Mouse (Mus musculus) heart, adult 2 months (tissue): Measurements from ENCODE around the gene Pbx1. TPM values are rescaled to one million over a fixed set of nuclear protein-coding genes. Genes with fewer than 3 reads are reported as not detected.
A peak's percentile ranks its signal among the peaks of the same experiment; 100 is the strongest.

Experiments
- DNase-seq, 2 experiments: peaks; one replicate each; pipeline ENCODE4 v3.0.0; 2021
- H3K27ac ChIP-seq: fragments of 200-600 bp; 2 replicates; pipeline ENCODE4 v1.8.1; 2022
- H3K27me3 ChIP-seq: fragments of 200-500 bp; 2 replicates; pipeline ENCODE4 v1.6.1; 2012; ENCODE audit warnings: mild to moderate bottlenecking, low read length, inconsistent platforms, mixed read lengths; ENCODE audit not compliant: control insufficient read depth, insufficient read depth
- H3K36me3 ChIP-seq: fragments of 200-500 bp; 2 replicates; pipeline ENCODE4 v1.6.1; 2012; ENCODE audit warnings: low read length, inconsistent platforms; ENCODE audit not compliant: control insufficient read depth, insufficient read depth
- H3K4me1 ChIP-seq: fragments of 200-500 bp; 2 replicates; pipeline ENCODE4 v1.6.1; 2011; ENCODE audit warnings: low read length; ENCODE audit not compliant: control insufficient read depth, insufficient read depth
- H3K4me3 ChIP-seq: fragments of 200-600 bp; 2 replicates; pipeline ENCODE4 v1.8.1; 2022
- H3K79me2 ChIP-seq: fragments of 200-500 bp; replicated peaks from 2 replicates; pipeline ENCODE4 v1.6.1; 2012; ENCODE audit warnings: mild to moderate bottlenecking, inconsistent platforms, low read length, moderate library complexity, mixed read lengths; ENCODE audit not compliant: control insufficient read depth, insufficient read depth
- H3K9ac ChIP-seq: fragments of 200-500 bp; 2 replicates; pipeline ENCODE4 v1.6.1; 2012; ENCODE audit warnings: low read depth, mild to moderate bottlenecking, control low read depth, inconsistent platforms, low read length, mixed read lengths
- CTCF ChIP-seq: fragments of 200-600 bp; IDR thresholded peaks from 2 replicates; pipeline ENCODE4 v1.8.1; 2022; ENCODE audit warnings: antibody characterized with exemption, mild to moderate bottlenecking, moderate library complexity
- EP300 ChIP-seq: fragments of 200-500 bp; IDR thresholded peaks from 2 replicates; pipeline ENCODE4 v1.6.1; 2011; ENCODE audit warnings: low read depth, low read length, control low read depth; ENCODE audit not compliant: insufficient read depth
- POLR2A ChIP-seq: fragments of 200-500 bp; IDR thresholded peaks from 2 replicates; pipeline ENCODE4 v1.6.1; 2011; ENCODE audit warnings: mild to moderate bottlenecking, low read depth, low read length, control low read depth; ENCODE audit not compliant: insufficient read depth
- WGBS: fragments of 180-500 bp; shearing (Covaris S2); methylation state at CpG from one replicate; pipeline ENCODE4 v1.1.7; 2018; 5-methylcytosine and 5-hydroxymethylcytosine counted together
- intact Hi-C: fragments of 180-260 bp; cut with DNase I; formaldehyde crosslinking; loops from one replicate; pipeline ENCODE4 v1.15.1; 2025
- polyA plus RNA-seq: library from polyadenylated mRNA; depleted of rRNA; stranded (reverse); fragments of >200 nt; gene quantifications from 2 replicates; pipeline ENCODE4 v1.2.3, GENCODE M21; 2012
- total RNA-seq, 2 experiments: library from RNA; stranded (reverse); gene quantifications; 2 replicates each; pipeline ENCODE4 v1.2.3; 2021

Pbx1 gene
- total and polyA plus RNA-seq, 3 experiments = 33.1 to 54.7 (median 52.8) TPM

DNA sequence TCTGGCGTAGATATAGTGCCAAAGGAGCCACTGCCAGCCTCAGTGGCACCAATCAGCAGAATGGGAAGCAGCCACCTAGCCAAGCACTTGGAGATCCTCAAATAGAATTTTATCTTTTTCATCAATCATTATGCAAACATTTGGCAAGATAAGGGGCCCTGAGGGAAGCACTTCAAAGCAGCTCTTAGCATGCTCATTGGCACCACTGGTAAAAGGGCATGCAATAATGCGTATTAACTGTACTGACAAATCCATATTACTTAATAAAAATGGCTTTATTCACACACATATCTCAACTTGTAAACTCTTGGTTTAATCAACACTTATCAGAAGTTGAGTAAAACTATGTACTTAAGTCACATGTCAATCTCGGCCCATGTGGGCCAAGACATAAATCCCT is 1.6 kb upstream of the Pbx1 start:
- H3K79me2 ChIP-seq = no peaks in the 10 kb centered on the region; the same call in 1 of the 2 replicates
- no peak overlapping the region for H3K9ac ChIP-seq
- H3K27ac ChIP-seq = no peak overlapping the region
- WGBS = 93% methylated on average over 3 of the region's 3 CpGs
- H3K36me3 ChIP-seq = peaks cover 2% of the 10 kb centered on the region
- no peak overlapping the region for H3K4me3 ChIP-seq
- no peaks in the 10 kb centered on the region; the same call in 1 of the 2 replicates for H3K4me1 ChIP-seq
- TF ChIP-seq CTCF (no peak), EP300 (no peak), POLR2A (no peak)
- intact Hi-C loops = loop anchor here (5.0 to 10.0 kb wide), 3 partner anchors 146 to 339 kb away; no protein-coding TSS in a partner anchor
- no peaks in the 10 kb centered on the region for H3K27me3 ChIP-seq
- no peak for DNase-seq

- Histone ChIP-seq H3K4me3 (peak overlapping the region; percentile 59), H3K4me1 (no peaks in the 10 kb centered on the region; the same call in 1 of the 2 replicates), H3K9ac (peak overlapping the region; percentile 83), H3K27me3 (no peaks in the 10 kb centered on the region), H3K36me3 (peaks cover 6% of the 10 kb centered on the region), H3K79me2 (no peaks in the 10 kb centered on the region; the same call in 1 of the 2 replicates), H3K27ac (peak overlapping the region; percentile 94)
- TF ChIP-seq CTCF = no peak
- peak; percentile 54; the same call in 1 of the 2 replicates for TF ChIP-seq EP300
- peak; percentile 91 for TF ChIP-seq POLR2A
- intact Hi-C loops = loop anchor here (5.0 to 10.0 kb wide), 3 partner anchors 145 to 338 kb away; no protein-coding TSS in a partner anchor
- WGBS = under 1% methylated on average over 22 of the region's 22 CpGs
- peak; percentile 94 to 98 for DNase-seq
Measured at GRCm38 (mm10) chr1:168432281-168432725, 233 bp upstream of the Pbx1 start.

DNA sequence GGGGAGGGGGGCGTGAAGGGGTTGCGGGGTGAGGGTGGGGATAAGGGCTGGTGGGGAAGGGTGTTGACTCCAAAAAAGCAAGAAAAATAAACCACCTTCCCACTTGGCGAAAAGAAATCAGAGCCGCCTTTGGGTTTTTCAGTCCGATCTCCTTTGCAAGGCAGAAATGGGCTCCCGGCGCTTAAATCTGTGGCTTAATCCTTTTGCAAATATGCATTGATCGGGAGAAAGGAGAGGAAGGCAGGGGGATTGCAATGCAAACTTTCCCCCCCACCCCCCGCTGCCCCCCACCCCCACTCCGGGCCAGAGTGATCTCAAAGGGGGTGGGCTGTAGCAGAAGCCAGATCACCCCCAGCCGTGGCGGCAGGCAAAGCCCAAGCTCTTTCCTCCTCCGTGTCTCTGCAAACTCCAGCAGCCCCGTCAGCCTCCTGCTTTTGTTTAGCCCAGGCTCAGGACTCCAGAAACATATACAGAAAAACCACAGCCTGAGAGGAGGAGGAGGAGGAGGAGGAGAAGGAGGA is 299 bp downstream of the Pbx1 start:
- no peaks in the 10 kb centered on the region for H3K27me3 ChIP-seq
- peak overlapping the region; percentile 89 for H3K27ac ChIP-seq
- under 1% methylated on average over 13 of the region's 14 CpGs for WGBS
- TF ChIP-seq POLR2A = peak; percentile 79
- no peak for TF ChIP-seq EP300
- H3K36me3 ChIP-seq = peaks cover 10% of the 10 kb centered on the region
- no peaks in the 10 kb centered on the region; the same call in 1 of the 2 replicates for H3K79me2 ChIP-seq
- DNase-seq = peak in 1 of 2 experiments; percentile 86
- no peaks in the 10 kb centered on the region; the same call in 1 of the 2 replicates for H3K4me1 ChIP-seq
- intact Hi-C loops = loop anchor here (2.0 to 10.0 kb wide), 5 partner anchors 39 to 337 kb away; no protein-coding TSS in a partner anchor
- peak overlapping the region; percentile 77 for H3K4me3 ChIP-seq
- H3K9ac ChIP-seq = peak overlapping the region; percentile 69

DNA sequence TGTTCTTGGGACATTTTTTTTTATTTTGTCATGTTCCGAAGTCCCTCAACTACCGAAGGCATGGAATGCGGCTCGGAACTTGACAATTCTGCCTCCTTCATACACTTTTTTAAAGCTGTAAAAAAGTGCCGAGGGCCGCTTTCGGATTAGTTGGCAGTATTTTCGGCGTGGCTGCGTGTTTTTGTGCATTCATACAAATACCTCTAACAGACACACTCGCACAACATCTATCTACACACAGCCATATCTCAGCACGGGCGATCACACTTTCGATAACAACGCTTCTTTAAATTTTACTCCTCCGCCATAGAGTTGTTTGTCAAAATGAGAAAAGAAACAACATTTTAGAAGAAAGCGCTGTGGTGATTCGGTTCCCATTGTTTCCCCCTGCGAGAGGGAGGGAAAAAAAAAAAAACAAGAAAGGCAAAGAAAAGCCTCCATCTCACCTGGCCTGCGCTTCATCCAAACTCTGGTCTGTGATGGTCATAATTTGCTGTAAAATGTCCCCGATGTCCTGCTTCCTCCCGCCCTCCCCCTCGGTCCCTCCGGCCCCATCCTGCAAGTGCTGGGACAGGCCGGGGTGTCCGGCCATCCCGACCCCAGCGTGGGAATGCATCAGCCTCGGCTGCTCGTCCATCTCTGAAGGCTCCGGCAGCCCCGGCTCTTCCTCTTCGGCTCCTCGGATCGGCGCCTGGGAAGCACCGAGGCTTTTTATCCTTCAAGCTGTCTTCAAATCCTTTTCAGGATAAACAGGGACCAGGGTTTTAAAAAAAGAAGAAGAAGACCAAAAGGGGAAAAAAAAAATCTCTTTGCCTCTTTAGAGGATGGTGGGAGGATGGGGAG is 981 bp downstream of the Pbx1 start:
- under 1% methylated on average over 37 of the region's 37 CpGs for WGBS
- peak overlapping the region; percentile 77 for H3K4me3 ChIP-seq
- TF ChIP-seq EP300 (no peak), CTCF (no peak), POLR2A (no peak)
- H3K27ac ChIP-seq = peak overlapping the region; percentile 89
- peak overlapping the region; percentile 52 for H3K9ac ChIP-seq
- no peaks in the 10 kb centered on the region; the same call in 1 of the 2 replicates for H3K4me1 ChIP-seq
- intact Hi-C loops = loop anchor here (2.0 to 10.0 kb wide), 5 partner anchors 38 to 336 kb away; no protein-coding TSS in a partner anchor
- peak; percentile 59 to 71 for DNase-seq
- peaks cover 12% of the 10 kb centered on the region for H3K36me3 ChIP-seq
- H3K27me3 ChIP-seq = no peaks in the 10 kb centered on the region
- no peaks in the 10 kb centered on the region; the same call in 1 of the 2 replicates for H3K79me2 ChIP-seq

GRCm38 (mm10) chr1:168429856-168430644 is 2.0 kb downstream of the Pbx1 start:
- H3K9ac ChIP-seq = peak overlapping the region; percentile 75; the same call in 1 of the 2 replicates
- 9% methylated on average over 5 of the region's 5 CpGs for WGBS
- no peak for TF ChIP-seq CTCF
- no peak for TF ChIP-seq POLR2A
- no peak for TF ChIP-seq EP300
- H3K27me3 ChIP-seq = no peaks in the 10 kb centered on the region
- no peak for DNase-seq
- no peaks in the 10 kb centered on the region; the same call in 1 of the 2 replicates for H3K4me1 ChIP-seq
- no peaks in the 10 kb centered on the region; the same call in 1 of the 2 replicates for H3K79me2 ChIP-seq
- H3K36me3 ChIP-seq = peaks cover 16% of the 10 kb centered on the region
- H3K27ac ChIP-seq = peak overlapping the region; percentile 89
- H3K4me3 ChIP-seq = peak overlapping the region; percentile 77
- intact Hi-C loops = loop anchor here (2.0 to 10.0 kb wide), 5 partner anchors 37 to 335 kb away; no protein-coding TSS in a partner anchor
